Mouse (Mus musculus) megakaryocyte, embryonic 14.5 days (primary cell): ENCODE measurements at regions not wholly inside any gene's neighbourhood (a gene's known extent, or its start where the extent isn't known, plus 50 kb on each side); places are given as distances from the start of the nearest gene placed in this dataset.

Experiments used
- FLI1 ChIP-seq: IDR thresholded peaks from 2 replicates; pipeline ENCODE4 v1.6.1; 2012; ENCODE audit warnings: low read length, inconsistent platforms, mixed read lengths
- GATA1 ChIP-seq: IDR thresholded peaks from 3 replicates; pipeline ENCODE4 v1.6.1; 2012; ENCODE audit warnings: mixed read lengths, low read length, inconsistent platforms, borderline replicate concordance

DNA sequence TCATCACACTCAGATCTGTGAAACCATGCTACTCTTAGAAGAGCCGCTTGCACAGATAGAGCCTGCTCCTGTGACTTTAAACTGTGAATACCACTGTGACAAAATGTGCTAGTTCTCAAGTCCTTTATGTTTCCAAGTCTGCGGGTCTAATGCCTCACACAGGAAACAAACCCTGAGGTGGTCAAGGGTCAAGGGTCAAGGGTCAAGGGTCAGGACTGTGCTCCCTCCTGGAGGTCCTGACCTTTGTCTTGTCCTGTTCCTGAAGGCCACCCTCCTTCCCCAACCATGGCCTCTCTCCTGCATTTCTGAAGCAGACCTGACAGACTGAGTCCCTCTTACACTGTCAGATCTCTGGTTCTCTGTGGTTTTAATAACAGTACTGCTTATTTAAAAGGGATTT, 79.4 kb upstream of the Ccdc122 start:
- TF ChIP-seq GATA1 (no peak), FLI1 (no peak)
